Mouse (Mus musculus): ENCODE results near the gene Ppm1h. TPM values are rescaled to one million over a fixed set of nuclear protein-coding genes. Genes with fewer than 3 reads are reported as not detected.

Ppm1h gene
- polyA plus RNA-seq, 1 experiment = 13.4 TPM

DNA sequence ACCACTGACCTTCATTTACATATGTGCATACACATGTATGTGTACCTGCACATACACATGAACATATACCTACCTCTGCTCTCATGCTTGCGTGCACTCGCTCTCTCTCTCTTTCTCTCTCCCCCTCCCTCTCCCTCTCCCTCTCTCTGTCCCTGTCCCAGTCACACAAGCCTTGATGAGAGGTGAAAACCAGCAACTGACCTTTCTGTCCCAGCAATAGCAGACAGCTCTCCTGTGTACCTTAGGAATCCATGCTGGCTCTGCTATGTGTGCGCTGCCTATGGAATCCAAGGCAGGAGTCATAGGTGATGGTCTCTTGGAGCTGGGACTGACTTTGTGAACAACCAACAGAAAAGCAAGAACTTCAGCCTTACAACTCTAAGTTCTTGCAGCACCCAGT lies 53.6 kb downstream of the Ppm1h start:
- TF ChIP-seq POLR2A (IDR thresholded peaks at IDR 0.05; ENCODE audit: borderline replicate concordance, extremely low read depth, insufficient read depth, insufficient read length, poor library complexity, severe bottlenecking) (no peak), CTCF (IDR thresholded peaks at IDR 0.05; ENCODE audit: borderline replicate concordance, extremely low read depth, insufficient read depth, insufficient read length) (no peak)
- DNase-seq (ENCODE audit: low read depth) = no peak

DNA sequence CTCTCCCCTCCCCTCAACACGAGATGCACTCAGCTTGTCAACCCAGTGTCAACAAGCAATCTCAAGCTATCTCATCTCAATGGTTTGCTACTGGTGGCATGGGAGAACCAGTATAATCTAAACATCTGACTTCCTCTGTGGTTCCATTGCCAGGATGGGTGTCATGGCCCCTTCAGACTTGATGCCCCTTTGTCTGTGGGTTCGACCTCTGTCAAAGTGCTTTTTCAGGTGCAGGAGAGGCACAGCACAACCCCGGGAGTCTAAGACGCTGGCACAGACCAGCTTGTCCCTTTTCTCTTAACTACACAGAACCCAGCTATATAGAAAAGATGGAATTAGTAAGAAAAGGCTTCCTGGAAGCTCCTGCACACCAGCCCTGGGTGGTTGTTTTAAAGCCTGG lies 56.0 kb downstream of the Ppm1h start:
- TF ChIP-seq POLR2A (IDR thresholded peaks at IDR 0.05; ENCODE audit: borderline replicate concordance, extremely low read depth, insufficient read depth, insufficient read length, poor library complexity, severe bottlenecking) (no peak), CTCF (IDR thresholded peaks at IDR 0.05; ENCODE audit: borderline replicate concordance, extremely low read depth, insufficient read depth, insufficient read length) (no peak)
- DNase-seq (ENCODE audit: low read depth) = no peak

DNA sequence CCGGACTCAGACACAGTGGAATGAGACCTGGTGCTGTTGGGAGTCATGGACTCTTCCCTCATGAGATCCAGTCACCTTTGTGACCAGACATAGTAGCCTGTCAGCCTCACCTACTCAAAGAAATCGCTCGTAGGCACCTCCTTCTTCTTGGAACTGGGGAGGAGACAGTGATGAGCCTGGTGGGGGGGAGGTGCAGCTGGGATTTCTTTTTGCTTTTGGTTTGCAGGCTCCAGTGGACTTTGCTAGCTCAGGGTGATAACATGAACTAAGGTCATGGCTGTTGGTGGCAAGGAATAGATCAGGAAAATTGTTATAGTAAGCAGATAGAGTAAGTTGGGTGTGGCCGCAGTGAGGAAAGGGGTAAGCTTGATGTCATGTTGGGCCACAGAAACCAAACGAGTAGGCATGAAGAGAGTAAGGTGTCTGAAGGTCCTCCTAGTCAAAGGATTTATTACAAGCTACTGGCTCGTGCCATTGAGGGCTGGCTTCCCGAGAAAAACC lies 56.8 kb downstream of the Ppm1h start:
- TF ChIP-seq CTCF (IDR thresholded peaks at IDR 0.05; ENCODE audit: borderline replicate concordance, extremely low read depth, insufficient read depth, insufficient read length) = no peak
- TF ChIP-seq POLR2A (IDR thresholded peaks at IDR 0.05; ENCODE audit: borderline replicate concordance, extremely low read depth, insufficient read depth, insufficient read length, poor library complexity, severe bottlenecking) = no peak
- no peak for DNase-seq (ENCODE audit: low read depth)

DNA sequence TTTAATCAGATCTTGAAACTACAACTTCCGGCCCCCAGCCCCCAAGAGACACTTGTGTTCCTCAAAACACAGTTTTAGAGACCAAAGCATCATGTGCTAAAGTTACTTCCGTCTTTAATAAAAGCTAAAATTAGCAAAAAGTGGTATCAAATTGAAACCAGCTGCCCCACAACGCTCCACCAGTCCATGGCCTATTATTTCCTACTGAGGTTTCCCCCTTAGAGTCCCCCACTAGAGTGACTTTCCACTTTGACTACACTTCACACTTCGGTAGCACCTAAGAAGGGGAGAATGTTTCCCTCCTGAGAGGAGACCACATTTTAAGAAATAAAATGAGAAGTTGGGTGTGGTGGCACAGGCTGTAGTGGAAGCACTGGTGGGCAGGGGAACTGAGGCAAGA lies 58.3 kb downstream of the Ppm1h start:
- DNase-seq (ENCODE audit: low read depth) = no peak
- TF ChIP-seq CTCF (IDR thresholded peaks at IDR 0.05; ENCODE audit: borderline replicate concordance, extremely low read depth, insufficient read depth, insufficient read length) (no peak), POLR2A (IDR thresholded peaks at IDR 0.05; ENCODE audit: borderline replicate concordance, extremely low read depth, insufficient read depth, insufficient read length, poor library complexity, severe bottlenecking) (no peak)

DNA sequence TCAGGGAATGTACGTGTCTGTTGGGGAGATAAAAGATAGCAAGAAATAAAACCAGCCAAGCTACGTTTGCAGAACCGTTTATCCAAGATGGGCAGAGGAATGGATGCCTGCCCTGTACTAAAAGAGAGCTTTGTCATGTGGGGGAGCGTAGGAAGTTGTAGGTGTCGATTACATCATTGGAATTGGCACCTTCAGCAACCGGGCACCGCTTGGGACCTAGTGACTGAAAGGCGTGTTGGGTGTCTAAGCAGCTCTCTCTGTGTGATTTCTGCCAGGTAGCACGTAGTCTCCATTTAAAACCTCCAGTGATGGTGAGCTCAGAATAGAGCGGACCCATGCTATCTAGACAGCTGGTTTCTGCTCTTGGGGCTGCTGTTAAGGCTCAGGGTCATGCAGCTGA lies 60.0 kb downstream of the Ppm1h start:
- TF ChIP-seq CTCF (IDR thresholded peaks at IDR 0.05; ENCODE audit: borderline replicate concordance, extremely low read depth, insufficient read depth, insufficient read length) (no peak), POLR2A (IDR thresholded peaks at IDR 0.05; ENCODE audit: borderline replicate concordance, extremely low read depth, insufficient read depth, insufficient read length, poor library complexity, severe bottlenecking) (no peak)

DNA sequence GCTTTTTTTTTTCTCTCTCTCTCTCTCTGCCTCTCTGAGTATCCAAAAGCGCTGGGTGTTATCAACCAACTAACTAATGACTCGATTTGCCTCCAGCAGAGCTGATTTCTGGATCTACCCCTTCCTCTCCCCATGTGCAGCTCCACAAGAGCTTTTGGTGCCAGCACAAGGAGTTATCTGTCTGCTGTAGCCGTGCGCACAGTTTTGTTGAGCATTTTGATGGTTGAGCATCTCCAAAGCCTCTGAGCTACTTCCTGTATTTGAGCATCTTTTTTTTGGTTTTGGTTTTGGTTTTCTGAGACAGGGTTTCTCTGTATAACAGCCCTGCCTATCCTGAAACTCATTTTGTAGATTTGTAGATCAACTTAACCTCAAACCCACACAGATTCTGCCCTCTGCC lies 60.5 kb downstream of the Ppm1h start:
- DNase-seq (ENCODE audit: low read depth) = no peak
- TF ChIP-seq CTCF (IDR thresholded peaks at IDR 0.05; ENCODE audit: borderline replicate concordance, extremely low read depth, insufficient read depth, insufficient read length) (no peak), POLR2A (IDR thresholded peaks at IDR 0.05; ENCODE audit: borderline replicate concordance, extremely low read depth, insufficient read depth, insufficient read length, poor library complexity, severe bottlenecking) (no peak)

More for the DNA sequence above, 60.0 kb downstream of the Ppm1h start:
- no peak for DNase-seq (ENCODE audit: low read depth)

DNA sequence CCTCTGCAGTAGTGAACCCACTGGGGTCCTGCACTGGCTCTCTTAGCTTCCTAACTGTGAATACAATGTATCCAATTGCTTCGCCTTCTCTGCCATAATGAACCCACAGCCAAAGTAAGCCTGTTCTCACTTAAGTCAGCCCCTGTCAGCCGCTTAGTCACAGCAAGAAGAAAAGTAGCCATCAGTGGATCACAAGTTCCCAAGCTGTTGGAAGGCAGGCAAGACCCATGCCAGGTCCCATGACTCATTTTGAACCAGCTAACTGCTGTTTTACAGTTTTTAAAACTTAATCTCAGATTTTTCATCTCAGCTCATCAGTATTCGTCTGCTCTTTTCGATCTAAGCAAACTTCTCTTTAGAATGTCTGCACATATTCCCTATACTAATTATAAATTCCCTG lies 61.6 kb downstream of the Ppm1h start:
- no peak for TF ChIP-seq CTCF (IDR thresholded peaks at IDR 0.05; ENCODE audit: borderline replicate concordance, extremely low read depth, insufficient read depth, insufficient read length)
- TF ChIP-seq POLR2A (IDR thresholded peaks at IDR 0.05; ENCODE audit: borderline replicate concordance, extremely low read depth, insufficient read depth, insufficient read length, poor library complexity, severe bottlenecking) = no peak

DNA sequence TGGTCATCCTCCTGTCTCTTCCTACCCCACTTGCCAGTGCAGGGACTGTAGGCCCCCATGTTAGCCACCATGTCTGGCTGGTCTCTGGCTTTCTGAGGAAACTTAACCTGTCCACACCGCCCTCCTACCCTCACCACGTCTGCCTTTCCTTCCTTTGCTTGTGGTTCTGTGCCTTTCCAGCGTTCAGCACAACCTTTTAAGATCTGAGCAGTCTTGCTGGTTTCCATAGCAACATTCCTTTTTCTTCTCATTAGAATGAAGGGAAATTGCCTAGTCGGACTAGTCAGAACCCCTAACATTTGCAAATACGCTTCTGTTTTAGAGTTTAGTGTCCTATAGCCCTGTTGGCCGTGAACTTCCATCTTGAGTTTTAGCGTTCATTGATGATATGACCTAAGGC lies 62.6 kb downstream of the Ppm1h start:
- peak; percentile 60 for DNase-seq (ENCODE audit: low read depth)
- TF ChIP-seq CTCF (IDR thresholded peaks at IDR 0.05; ENCODE audit: borderline replicate concordance, extremely low read depth, insufficient read depth, insufficient read length) (no peak), POLR2A (IDR thresholded peaks at IDR 0.05; ENCODE audit: borderline replicate concordance, extremely low read depth, insufficient read depth, insufficient read length, poor library complexity, severe bottlenecking) (no peak)

More for the DNA sequence above, 61.6 kb downstream of the Ppm1h start:
- DNase-seq (ENCODE audit: low read depth) = no peak

DNA sequence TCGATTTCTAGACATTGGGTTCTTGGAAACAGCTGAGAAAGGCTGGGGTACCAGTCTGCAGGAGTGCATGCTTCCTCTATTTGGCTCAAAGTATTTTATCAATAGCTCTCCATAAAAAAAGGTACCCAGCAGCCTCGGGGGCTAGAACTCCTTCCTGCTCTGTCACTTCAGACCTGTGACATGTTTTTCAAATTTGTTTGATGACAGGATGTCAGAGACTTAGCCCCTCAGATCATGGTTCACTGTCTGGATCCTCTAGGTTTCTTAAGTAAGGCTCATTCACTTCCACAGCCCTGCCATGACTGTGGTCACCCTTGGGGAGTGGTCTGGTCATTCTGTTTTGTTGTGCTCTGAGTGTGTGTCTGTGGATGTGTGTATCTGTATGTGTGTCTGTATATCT lies 63.6 kb downstream of the Ppm1h start:
- TF ChIP-seq CTCF (IDR thresholded peaks at IDR 0.05; ENCODE audit: borderline replicate concordance, extremely low read depth, insufficient read depth, insufficient read length) = no peak
- no peak for TF ChIP-seq POLR2A (IDR thresholded peaks at IDR 0.05; ENCODE audit: borderline replicate concordance, extremely low read depth, insufficient read depth, insufficient read length, poor library complexity, severe bottlenecking)
- no peak for DNase-seq (ENCODE audit: low read depth)

DNA sequence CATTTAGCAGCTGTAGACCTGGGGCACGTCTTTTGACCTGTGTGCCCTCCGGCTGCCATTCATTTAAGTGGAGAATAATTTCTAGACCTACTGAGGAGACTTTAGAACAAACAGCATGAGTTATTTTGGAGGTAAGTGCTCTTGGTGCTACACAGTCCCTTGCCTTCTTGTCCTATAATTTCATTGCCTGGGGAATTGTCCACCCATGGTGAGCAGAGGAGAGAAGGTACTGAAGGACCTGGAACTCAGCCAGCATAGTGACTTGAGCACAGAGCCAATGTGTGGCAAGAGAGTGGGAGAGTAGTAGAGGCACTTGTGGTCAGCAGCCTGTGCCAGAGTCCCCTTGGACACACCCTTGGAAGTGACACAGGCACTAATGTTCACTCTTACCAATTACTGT lies 64.8 kb downstream of the Ppm1h start:
- TF ChIP-seq CTCF (IDR thresholded peaks at IDR 0.05; ENCODE audit: borderline replicate concordance, extremely low read depth, insufficient read depth, insufficient read length) = no peak
- TF ChIP-seq POLR2A (IDR thresholded peaks at IDR 0.05; ENCODE audit: borderline replicate concordance, extremely low read depth, insufficient read depth, insufficient read length, poor library complexity, severe bottlenecking) = no peak

DNA sequence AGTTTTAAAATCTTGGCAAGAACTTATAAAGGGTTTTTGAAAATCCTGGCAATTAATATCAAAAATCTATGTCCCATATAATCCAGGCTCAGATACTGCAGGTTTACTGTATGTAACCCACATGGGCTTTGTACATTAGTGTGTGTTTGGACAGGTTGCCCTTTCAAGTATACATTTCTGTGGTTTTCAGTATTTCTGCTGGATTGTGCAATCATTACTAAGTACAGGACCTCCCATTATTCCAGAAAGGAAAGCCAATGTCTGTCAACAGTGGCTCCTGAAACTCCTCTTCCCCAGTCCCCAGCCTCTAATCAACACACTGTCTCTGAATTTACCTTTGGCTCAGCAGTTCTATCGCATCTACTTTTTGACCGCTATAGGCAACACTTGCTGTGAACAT lies 66.4 kb downstream of the Ppm1h start:
- no peak for DNase-seq (ENCODE audit: low read depth)
- no peak for TF ChIP-seq POLR2A (IDR thresholded peaks at IDR 0.05; ENCODE audit: borderline replicate concordance, extremely low read depth, insufficient read depth, insufficient read length, poor library complexity, severe bottlenecking)
- TF ChIP-seq CTCF (IDR thresholded peaks at IDR 0.05; ENCODE audit: borderline replicate concordance, extremely low read depth, insufficient read depth, insufficient read length) = no peak

More for the DNA sequence above, 64.8 kb downstream of the Ppm1h start:
- no peak for DNase-seq (ENCODE audit: low read depth)

DNA sequence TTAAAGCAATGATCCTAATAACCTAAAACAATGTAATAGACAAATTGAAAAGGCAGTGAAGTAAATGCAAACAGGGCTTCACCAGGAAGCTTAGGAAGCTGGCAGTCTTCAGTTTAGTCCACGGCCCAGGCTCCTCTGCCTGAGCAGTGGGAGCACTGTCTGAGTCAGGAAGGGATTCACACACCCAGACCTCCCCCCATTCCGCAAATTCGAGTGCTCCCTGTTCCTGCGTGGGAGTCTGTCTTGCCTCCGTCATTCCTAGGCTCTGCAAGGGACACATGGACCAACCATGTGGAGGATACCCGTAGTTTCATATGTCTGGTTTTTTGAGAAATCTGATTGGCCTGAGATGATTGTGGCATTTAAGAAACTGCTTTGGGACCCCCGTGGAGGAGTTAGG lies 67.6 kb downstream of the Ppm1h start:
- TF ChIP-seq CTCF (IDR thresholded peaks at IDR 0.05; ENCODE audit: borderline replicate concordance, extremely low read depth, insufficient read depth, insufficient read length) (no peak), POLR2A (IDR thresholded peaks at IDR 0.05; ENCODE audit: borderline replicate concordance, extremely low read depth, insufficient read depth, insufficient read length, poor library complexity, severe bottlenecking) (no peak)
- DNase-seq (ENCODE audit: low read depth) = no peak

Measured in brain, embryonic 14.5 days (tissue).